Mouse (Mus musculus) spleen, postnatal 14 days (tissue): ENCODE results near the gene Ppp1r14d.
A peak's percentile ranks its signal among the peaks of the same experiment; 100 is the strongest.

ENCODE experiments used
- DNase-seq, 2 experiments: peaks; one replicate each; pipeline ENCODE4 v3.0.0; 2021 to 2022; ENCODE audit warnings: low spot score in 2 of 2

Ppp1r14d gene

GRCm38 (mm10) chr2:119237210-119237870 lies 7.6 kb upstream of the Ppp1r14d start, which contains the start of gene Spint1:
Gene Spint1 (plus strand): TSS chr2:119237362.
- DNase-seq, result no peak

- DNase-seq, result no peak
Observed at GRCm38 (mm10) chr2:119236682-119237209, 7.0 kb upstream of the Ppp1r14d start.

- DNase-seq, result no peak
Observed at GRCm38 (mm10) chr2:119209176-119209507, 20.6 kb downstream of the Ppp1r14d start.

- peak; percentile 86 to 90 for DNase-seq
Observed at GRCm38 (mm10) chr2:119208344-119209175, 21.1 kb downstream of the Ppp1r14d start, which contains the start of the genes Zfyve19 and Dnajc17. Gene Zfyve19 (plus strand): TSS chr2:119208617. Gene Dnajc17 (minus strand): TSS chr2:119208795.

GRCm38 (mm10) chr2:119207961-119208343 lies 21.8 kb downstream of the Ppp1r14d start:
- DNase-seq, result no peak

- DNase-seq, result no peak
Observed at GRCm38 (mm10) chr2:119203871-119204460, 25.7 kb downstream of the Ppp1r14d start.

GRCm38 (mm10) chr2:119202914-119203453 lies 26.7 kb downstream of the Ppp1r14d start:
- no peak for DNase-seq

GRCm38 (mm10) chr2:119198934-119199333 lies 30.8 kb downstream of the Ppp1r14d start:
- no peak for DNase-seq

GRCm38 (mm10) chr2:119198049-119198448 lies 31.7 kb downstream of the Ppp1r14d start:
- DNase-seq, result no peak

GRCm38 (mm10) chr2:119197493-119197892 lies 32.2 kb downstream of the Ppp1r14d start:
- DNase-seq, result no peak

- no peak for DNase-seq
Observed at GRCm38 (mm10) chr2:119196316-119197108, 33.2 kb downstream of the Ppp1r14d start.

GRCm38 (mm10) chr2:119194140-119194539 lies 35.6 kb downstream of the Ppp1r14d start:
- DNase-seq, result no peak

- DNase-seq, result no peak
Observed at GRCm38 (mm10) chr2:119190969-119191368, 38.7 kb downstream of the Ppp1r14d start.

GRCm38 (mm10) chr2:119189029-119189710 lies 40.5 kb downstream of the Ppp1r14d start:
- DNase-seq, result peak; percentile 79 to 86

GRCm38 (mm10) chr2:119182914-119183313 lies 46.8 kb downstream of the Ppp1r14d start:
- DNase-seq, result no peak

GRCm38 (mm10) chr2:119177384-119177939 lies 52.2 kb downstream of the Ppp1r14d start:
- no peak for DNase-seq

- no peak for DNase-seq
Observed at GRCm38 (mm10) chr2:119176761-119177160, 52.9 kb downstream of the Ppp1r14d start.

GRCm38 (mm10) chr2:119175614-119176013 lies 54.1 kb downstream of the Ppp1r14d start:
- DNase-seq, result no peak

- no peak for DNase-seq
Observed at GRCm38 (mm10) chr2:119174866-119175265, 54.8 kb downstream of the Ppp1r14d start.

- no peak for DNase-seq
Observed at GRCm38 (mm10) chr2:119173991-119174651, 55.6 kb downstream of the Ppp1r14d start, which contains the start of gene Gm14137. Gene Gm14137 (plus strand): TSS chr2:119174509.
